Mouse (Mus musculus): Measurements from ENCODE around the gene Cfap65.

DNA sequence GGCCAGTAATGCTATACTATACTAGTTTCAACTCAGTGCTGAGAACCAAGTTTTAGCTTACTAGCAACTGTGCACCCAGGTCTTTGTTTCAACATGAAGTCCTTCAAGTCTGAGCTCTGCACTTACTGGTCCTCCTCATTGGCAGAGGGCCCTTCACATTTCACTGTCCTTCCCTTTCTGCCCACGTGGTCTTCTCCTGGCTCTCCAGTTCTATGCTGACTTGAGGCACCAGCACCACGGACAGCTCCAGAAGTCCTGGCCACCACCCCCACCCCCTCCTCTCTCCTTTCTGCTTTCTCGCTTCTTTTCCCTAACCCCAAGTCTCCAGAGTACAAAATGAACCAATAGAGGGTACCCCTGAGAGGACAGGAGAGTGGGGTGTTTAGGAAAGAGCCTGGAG is 4.4 kb upstream of the Cfap65 start:
- TF ChIP-seq POLR2A (IDR thresholded peaks at IDR 0.05; ENCODE audit: low read depth, low read length), result no peak
- no peak for TF ChIP-seq CTCF (conservative IDR thresholded peaks at IDR 0.05; ENCODE audit: insufficient read depth, insufficient read length, low read depth, low read length)
